ENCODE assay signal across 8 mouse cellular contexts in the genomic region with DNA sequence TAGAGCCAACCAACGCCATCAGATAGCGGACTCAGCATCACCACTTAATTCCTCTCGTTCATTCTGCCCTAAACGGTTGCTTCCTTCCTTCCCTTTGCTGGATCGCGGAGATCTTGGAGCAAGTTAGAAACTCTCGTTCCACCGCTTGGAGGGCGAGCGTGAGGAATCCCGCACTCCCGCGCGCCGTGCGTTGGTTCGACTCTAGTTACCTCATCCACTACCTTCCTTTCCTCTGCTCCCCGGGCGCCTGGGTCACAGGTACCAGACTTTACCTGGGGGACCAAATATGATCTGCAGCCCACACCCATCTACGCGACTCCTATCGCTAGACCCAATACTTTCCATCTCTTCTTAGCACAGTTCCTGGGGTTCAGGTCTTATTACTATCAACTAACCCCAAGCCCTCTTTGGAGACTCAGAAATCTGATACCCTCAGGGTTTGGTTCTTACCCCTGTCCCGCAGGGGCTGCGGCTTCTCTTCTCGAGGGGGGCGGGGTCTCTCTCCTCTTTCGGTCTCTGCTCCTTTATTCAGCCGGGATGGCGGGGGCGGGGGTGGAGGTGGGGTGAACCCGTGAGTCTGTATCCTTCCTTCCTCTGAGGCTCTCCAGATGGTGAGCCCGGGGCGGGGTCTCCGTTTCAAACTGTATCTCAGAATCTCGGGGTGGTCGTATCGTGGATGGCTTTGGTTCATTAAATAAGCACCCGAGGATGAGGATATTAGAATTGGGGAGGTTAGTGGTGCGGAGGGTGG. TPM values are rescaled to one million over a fixed set of nuclear protein-coding genes. Genes with fewer than 3 reads are reported as not detected.
A peak's percentile ranks its signal among the peaks of the same experiment; 100 is the strongest.
DNase-seq lines count a peak whose midpoint lies in the region; ATAC-seq and TF ChIP-seq lines count a peak whose summit lies in the region.

A gene (minus strand): TSS at position 539 of the 751 bp plus-strand sequence.

- TF ChIP-seq CTCF in stomach, postnatal 0 days (IDR thresholded peaks at IDR 0.05; ENCODE audit: low read depth) = no peak

- H3K4me2 ChIP-seq in hindbrain, embryonic 12.5 days (replicated peaks) = peak within 1 kb of the TSS; percentile 42
- H3K4me2 ChIP-seq in liver, embryonic 15.5 days = peak within 1 kb of the TSS; percentile 89
- peak within 1 kb of the TSS; percentile 48 for H3K4me2 ChIP-seq in stomach, postnatal 0 days (replicated peaks; ENCODE audit: low read depth)

- WGBS in hindbrain, embryonic 12.5 days = 3% methylated on average over 39 of the region's 39 CpGs
- WGBS in liver, embryonic 15.5 days (ENCODE audit: insufficient replicate concordance) = 2% methylated on average over 39 of the region's 39 CpGs
- WGBS in stomach, postnatal 0 days = 2% methylated on average over 39 of the region's 39 CpGs

- no peaks in the 10 kb centered on the region for H3K9me3 ChIP-seq in erythroblast, embryonic 14.5 days (ENCODE audit: control insufficient read depth, low read length)
- no peaks in the 10 kb centered on the region for H3K9me3 ChIP-seq in hindbrain, embryonic 12.5 days (replicated peaks)
- H3K9me3 ChIP-seq in liver, embryonic 15.5 days (replicated peaks) = no peaks in the 10 kb centered on the region
- H3K9me3 ChIP-seq in stomach, postnatal 0 days (ENCODE audit: control insufficient read depth, low read length) = no peaks in the 10 kb centered on the region

- peak; percentile 15 for ATAC-seq in CD4-positive, CD25-positive, alpha-beta regulatory T cell, adult 4 months
- no peak for ATAC-seq in hindbrain, embryonic 12.5 days (ENCODE audit: low FRiP score)
- ATAC-seq in liver, embryonic 15.5 days (ENCODE audit: insufficient read depth) = peak; percentile 8; the same call in 1 of the 2 replicates
- no peak for ATAC-seq in stomach, postnatal 0 days (ENCODE audit: low FRiP score, low TSS enrichment)

- H3K36me3 ChIP-seq in erythroblast, embryonic 14.5 days (ENCODE audit: control insufficient read depth) = peaks cover 10% of the 10 kb centered on the region
- H3K36me3 ChIP-seq in hindbrain, embryonic 12.5 days = peaks cover 4% of the 10 kb centered on the region
- H3K36me3 ChIP-seq in liver, embryonic 15.5 days (replicated peaks) = peaks cover under 1% of the 10 kb centered on the region; the same call in 1 of the 2 replicates
- H3K36me3 ChIP-seq in stomach, postnatal 0 days (ENCODE audit: control insufficient read depth, insufficient read depth, low read length) = no peaks in the 10 kb centered on the region

- peaks cover 41% of the 10 kb centered on the region for H3K27me3 ChIP-seq in erythroblast, embryonic 14.5 days (ENCODE audit: control insufficient read depth)
- peaks cover 66% of the 10 kb centered on the region for H3K27me3 ChIP-seq in hindbrain, embryonic 12.5 days
- H3K27me3 ChIP-seq in liver, embryonic 15.5 days = peaks cover 67% of the 10 kb centered on the region
- H3K27me3 ChIP-seq in stomach, postnatal 0 days (ENCODE audit: control insufficient read depth, insufficient read depth, low read length) = no peaks in the 10 kb centered on the region; the same call in 1 of the 2 replicates

- peaks cover 80% of the 10 kb centered on the region for H3K4me1 ChIP-seq in erythroblast, embryonic 14.5 days (ENCODE audit: control insufficient read depth)
- H3K4me1 ChIP-seq in hindbrain, embryonic 12.5 days = peaks cover 40% of the 10 kb centered on the region
- peaks cover 78% of the 10 kb centered on the region for H3K4me1 ChIP-seq in liver, embryonic 15.5 days (replicated peaks)
- no peaks in the 10 kb centered on the region; the same call in 1 of the 2 replicates for H3K4me1 ChIP-seq in stomach, postnatal 0 days (replicated peaks; ENCODE audit: control insufficient read depth, insufficient read depth)

- H3K27ac ChIP-seq in hindbrain, embryonic 12.5 days = no peak within 1 kb of the TSS; the same call in 1 of the 2 replicates
- peak within 1 kb of the TSS; percentile 68 for H3K27ac ChIP-seq in liver, embryonic 15.5 days (replicated peaks)
- peak within 1 kb of the TSS; percentile 70 for H3K27ac ChIP-seq in stomach, postnatal 0 days (replicated peaks)

- peak; percentile 44 for DNase-seq in adrenal gland, adult 2 months
- DNase-seq in adrenal gland, adult 8-10 months = no peak
- DNase-seq in stomach, postnatal 0 days (ENCODE audit: low spot score) = no peak
- DNase-seq in urinary bladder, postnatal 25 days (ENCODE audit: low spot score) = no peak

- TF ChIP-seq EP300 in stomach, postnatal 0 days (optimal IDR thresholded peaks at IDR 0.05) = no peak

- H3K9ac ChIP-seq in hindbrain, embryonic 12.5 days = peak within 1 kb of the TSS; percentile 29
- peak within 1 kb of the TSS; percentile 53 for H3K9ac ChIP-seq in liver, embryonic 15.5 days
- peak within 1 kb of the TSS; percentile 43; the same call in 1 of the 2 replicates for H3K9ac ChIP-seq in stomach, postnatal 0 days (ENCODE audit: low read length)

- peak within 1 kb of the TSS; percentile 60 for H3K4me3 ChIP-seq in erythroblast, embryonic 14.5 days (replicated peaks)
- H3K4me3 ChIP-seq in hindbrain, embryonic 12.5 days = peak within 1 kb of the TSS; percentile 24
- peak within 1 kb of the TSS; percentile 55 for H3K4me3 ChIP-seq in liver, embryonic 15.5 days (replicated peaks)
- peak within 1 kb of the TSS; percentile 39 for H3K4me3 ChIP-seq in stomach, postnatal 0 days (ENCODE audit: low read depth, low read length)

RNA-seq across cellular contexts. Expression of the gene that starts here (rescaled TPM):
- total RNA-seq in adrenal gland, adult 2 months (2021) = 10 to 100 TPM in 1 of 2 experiments, 1 to 10 TPM in 1; 8.6 to 11.3 TPM
- 25.3 and 27.8 TPM in 2 replicates for polyA plus RNA-seq in adrenal gland, adult 2 months (2012; rRNA removed)
- total RNA-seq in adrenal gland, adult 8-10 months (2022) = 10 to 100 TPM in 2 of 4 experiments, 1 to 10 TPM in 2; 6.4 to 25.1 (median 10.5) TPM
- under 1 TPM; 0.31 to 0.56 TPM for polyA plus RNA-seq in CD4-positive, CD25-positive, alpha-beta regulatory T cell, adult 4 months (2017; shearing (Covaris generic))
- 0.06 and 0.13 TPM in 2 replicates for polyA plus RNA-seq in erythroblast, embryonic 14.5 days (2012)
- polyA plus RNA-seq in hindbrain, embryonic 12.5 days (2016; fragmentation: Nextera tagmentation; extraction: Ambion mirVana) = 5.4 and 8.3 TPM in 2 replicates
- 2.1 and 2.2 TPM in 2 replicates for polyA plus RNA-seq in liver, embryonic 15.5 days (2015; fragmentation: Nextera tagmentation; extraction: Ambion mirVana)
- polyA plus RNA-seq in stomach, postnatal 0 days (2015; fragmentation: Nextera tagmentation; extraction: Ambion mirVana) = 3.2 and 3.6 TPM in 2 replicates

Comparison
In these comparisons a context has a peak if more than half of its experiments do, and no peak if none do; other contexts are left out.
1. Peak in ATAC-seq in CD4-positive, CD25-positive, alpha-beta regulatory T cell, adult 4 months; RNA of the gene not detected or under 1 TPM.